ENCODE assay signal across 9 mouse cellular contexts in the genomic region with DNA sequence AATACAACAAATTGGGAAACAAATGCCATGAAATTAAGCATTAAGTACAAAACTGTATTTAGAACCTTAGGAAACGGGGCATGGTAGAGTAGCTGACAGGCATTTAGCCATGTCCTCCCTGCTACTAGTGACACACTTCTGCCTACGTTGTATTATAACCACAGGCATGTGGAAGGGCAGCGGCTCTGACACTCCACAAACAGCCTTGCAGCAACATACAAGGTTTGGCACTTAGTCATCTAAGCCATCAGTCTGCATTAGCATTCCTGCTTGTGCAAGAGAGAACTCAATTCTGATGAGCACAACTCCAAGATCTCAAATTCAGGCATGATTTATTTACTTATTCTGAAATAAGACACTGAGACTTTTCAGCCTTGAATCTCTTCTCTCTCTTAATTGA.
"Had no signal": no experiment of that assay in that cellular context is flagged by ENCODE, and none has a peak within 500 bp of the region (broad histone marks: within the 10 kb centered on the region; RNA-seq: fewer than 3 reads in every experiment).

No protein-coding gene starts in this region.

- DNase-seq: kidney, adult 8-10 months; kidney, postnatal 36 days; layer of hippocampus, adult 9-11 months; layer of hippocampus, postnatal 36 days; lung, embryonic 14.5 days; lung, postnatal 10 days; lung, postnatal 4 days; midbrain, embryonic 14.5 days; thymus, postnatal 25 days had no signal
